Mouse (Mus musculus) spleen, adult 2 months (tissue): ENCODE data around the gene Gfra4. TPM values are rescaled to one million over a fixed set of nuclear protein-coding genes. Genes with fewer than 3 reads are reported as not detected.

Experiments used
- DNase-seq, 2 experiments: peaks; one replicate each; pipeline versions ENCODE4 v3.0.0 to v3.0.0-alpha.2; 2012 to 2021; ENCODE audit warnings: low spot score in 2 of 2, low read depth in 1 of 2
- H3K27ac ChIP-seq: fragments of 200-500 bp; 2 replicates; pipeline ENCODE4 v1.5.1; 2012; ENCODE audit warnings: low read length, inconsistent platforms; ENCODE audit not compliant: insufficient read depth
- H3K27me3 ChIP-seq: fragments of 200-500 bp; 2 replicates; pipeline ENCODE4 v1.6.1; 2012; ENCODE audit warnings: mild to moderate bottlenecking, moderate library complexity, low read length, inconsistent platforms; ENCODE audit not compliant: control insufficient read depth, insufficient read depth
- H3K36me3 ChIP-seq: fragments of 200-500 bp; 2 replicates; pipeline ENCODE4 v1.6.1; 2012; ENCODE audit warnings: mild to moderate bottlenecking, low read length, inconsistent platforms; ENCODE audit not compliant: control insufficient read depth, insufficient read depth
- H3K4me1 ChIP-seq: fragments of 200-500 bp; 2 replicates; pipeline ENCODE4 v1.6.1; 2011; ENCODE audit warnings: inconsistent platforms; ENCODE audit not compliant: control insufficient read depth, insufficient read depth, insufficient read length
- H3K4me3 ChIP-seq: fragments of 200-500 bp; 2 replicates; pipeline ENCODE4 v1.5.1; 2011; ENCODE audit warnings: mild to moderate bottlenecking, inconsistent platforms; ENCODE audit not compliant: insufficient read depth, insufficient read length; ENCODE audit errors: extremely low read depth
- CTCF ChIP-seq: fragments of 200-500 bp; IDR thresholded peaks from 2 replicates; pipeline ENCODE4 v1.5.1; 2011; ENCODE audit warnings: mild to moderate bottlenecking, inconsistent platforms; ENCODE audit not compliant: insufficient read depth, insufficient read length, insufficient replicate concordance; ENCODE audit errors: extremely low read depth
- POLR2A ChIP-seq: fragments of 200-500 bp; IDR thresholded peaks from 2 replicates; pipeline ENCODE4 v1.6.1; 2011; ENCODE audit warnings: low read depth, low read length, inconsistent platforms
- WGBS: fragments of 180-500 bp; shearing (Covaris S2); methylation state at CpG from one replicate; pipeline ENCODE4 v1.1.7; 2018; 5-methylcytosine and 5-hydroxymethylcytosine counted together
- polyA plus RNA-seq: library from polyadenylated mRNA; depleted of rRNA; stranded (reverse); fragments of >200 nt; gene quantifications from 2 replicates; pipeline ENCODE4 v1.2.3, GENCODE M21; 2012

Gene Gfra4
- polyA plus RNA-seq, 1 experiment = 3.2 TPM

DNA sequence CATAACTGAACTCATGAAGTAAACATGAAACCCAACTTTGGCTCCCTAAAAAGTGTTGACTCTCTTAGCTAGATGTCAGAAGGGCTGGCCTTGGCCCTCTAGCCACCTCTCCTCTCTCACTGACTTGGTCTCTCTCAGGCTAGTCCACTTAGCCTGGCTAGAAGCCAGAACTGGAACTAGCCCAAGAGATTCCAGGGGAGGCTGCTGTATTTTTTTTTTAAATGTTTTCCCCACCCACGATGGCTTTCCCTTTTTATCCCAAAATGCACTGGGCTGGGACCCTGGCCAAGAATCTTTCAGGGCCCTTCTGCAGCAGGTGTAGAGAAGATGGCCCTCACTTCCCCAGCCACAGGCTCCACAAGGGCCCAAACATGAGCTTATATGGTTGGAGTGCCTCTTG, 16.5 kb upstream of the Gfra4 start:
- WGBS = 63% methylated on average over 1 of the region's 1 CpGs
- Histone ChIP-seq H3K27ac (no peak overlapping the region), H3K36me3 (no peaks in the 10 kb centered on the region), H3K4me3 (no peak overlapping the region), H3K4me1 (no peaks in the 10 kb centered on the region), H3K27me3 (peaks cover 5% of the 10 kb centered on the region; the same call in 1 of the 2 replicates)
- TF ChIP-seq CTCF = no peak
- TF ChIP-seq POLR2A = no peak
- DNase-seq = no peak

DNA sequence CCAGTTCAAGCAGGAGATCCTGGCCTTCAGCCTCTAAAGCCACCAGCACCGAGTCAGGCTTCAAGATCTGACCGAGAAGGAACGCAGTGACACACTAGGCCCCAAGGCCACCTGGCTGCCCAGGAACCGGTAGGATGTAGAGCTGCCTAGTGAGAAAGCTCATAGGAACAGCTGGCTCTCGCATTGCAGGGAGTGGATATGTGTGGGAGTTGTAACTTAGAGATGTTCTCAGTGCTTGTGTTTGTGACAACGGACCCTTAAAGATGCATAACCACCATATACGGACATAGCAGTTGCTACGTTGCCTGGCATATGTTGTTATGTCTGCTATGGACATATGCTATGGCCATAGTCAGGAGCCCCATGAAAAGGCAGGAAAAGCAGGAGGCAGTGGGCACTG, 15.8 kb upstream of the Gfra4 start:
- no peaks in the 10 kb centered on the region for H3K4me1 ChIP-seq
- H3K4me3 ChIP-seq = no peak overlapping the region
- H3K27me3 ChIP-seq = peaks cover 7% of the 10 kb centered on the region; the same call in 1 of the 2 replicates
- H3K36me3 ChIP-seq = no peaks in the 10 kb centered on the region
- no peak overlapping the region for H3K27ac ChIP-seq
- 97% methylated on average over 8 of the region's 8 CpGs for WGBS
- no peak for DNase-seq
- no peak for TF ChIP-seq CTCF
- no peak for TF ChIP-seq POLR2A

DNA sequence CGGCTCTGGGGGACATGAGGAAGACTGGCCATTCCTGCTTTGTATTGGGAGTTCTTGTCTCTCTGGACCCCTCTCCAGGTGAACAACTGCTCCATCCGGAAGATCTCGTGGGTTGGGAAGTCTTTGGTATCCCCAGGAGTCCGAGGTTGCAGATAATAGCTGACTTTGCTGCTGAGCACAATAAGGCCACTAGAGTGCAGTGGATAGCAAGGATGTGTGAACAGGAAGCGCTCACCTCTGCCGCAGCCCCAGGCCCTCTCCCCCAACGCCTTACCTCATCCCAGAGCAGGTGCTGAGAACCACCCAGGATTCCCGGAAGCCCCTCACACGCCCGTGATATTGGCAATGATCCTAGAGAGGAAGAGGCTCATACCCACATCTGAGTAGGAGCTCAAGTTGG, 13.3 kb upstream of the Gfra4 start:
- Histone ChIP-seq H3K27ac (no peak overlapping the region), H3K27me3 (peaks cover 8% of the 10 kb centered on the region; the same call in 1 of the 2 replicates), H3K4me1 (no peaks in the 10 kb centered on the region), H3K4me3 (no peak overlapping the region), H3K36me3 (no peaks in the 10 kb centered on the region)
- 4% methylated on average over 10 of the region's 10 CpGs for WGBS
- no peak for TF ChIP-seq POLR2A
- TF ChIP-seq CTCF = 0 out of 2 replicates have a peak, but pooled peaks have one; percentile 4
- no peak for DNase-seq

DNA sequence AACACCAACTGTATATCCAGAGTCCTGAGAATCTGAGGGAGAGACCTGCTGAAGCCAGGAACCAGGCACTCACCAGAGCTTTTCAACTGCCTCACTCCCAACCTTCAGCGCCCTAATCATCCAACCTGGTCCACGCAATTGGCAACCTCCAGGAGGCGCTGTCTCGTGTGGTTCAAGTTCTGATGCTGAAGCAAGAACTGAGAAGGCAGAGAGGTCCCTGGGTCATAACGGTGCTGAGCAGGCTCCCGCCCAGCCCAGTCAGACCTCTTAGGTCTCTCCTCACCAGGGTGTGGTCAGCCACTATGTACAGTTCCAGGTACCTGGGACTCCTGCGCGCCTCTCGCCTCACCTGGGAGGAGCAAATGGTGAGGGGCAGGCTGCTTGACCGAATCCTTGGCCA, 12.7 kb upstream of the Gfra4 start:
- peak; percentile 4 to 20 for DNase-seq
- no peaks in the 10 kb centered on the region for H3K36me3 ChIP-seq
- H3K4me3 ChIP-seq = no peak overlapping the region; the same call in 1 of the 2 replicates
- H3K27ac ChIP-seq = no peak overlapping the region
- TF ChIP-seq CTCF (peak; percentile 51; the same call in 1 of the 2 replicates), POLR2A (no peak)
- 10% methylated on average over 10 of the region's 10 CpGs for WGBS
- no peaks in the 10 kb centered on the region for H3K4me1 ChIP-seq
- peaks cover 8% of the 10 kb centered on the region; the same call in 1 of the 2 replicates for H3K27me3 ChIP-seq

DNA sequence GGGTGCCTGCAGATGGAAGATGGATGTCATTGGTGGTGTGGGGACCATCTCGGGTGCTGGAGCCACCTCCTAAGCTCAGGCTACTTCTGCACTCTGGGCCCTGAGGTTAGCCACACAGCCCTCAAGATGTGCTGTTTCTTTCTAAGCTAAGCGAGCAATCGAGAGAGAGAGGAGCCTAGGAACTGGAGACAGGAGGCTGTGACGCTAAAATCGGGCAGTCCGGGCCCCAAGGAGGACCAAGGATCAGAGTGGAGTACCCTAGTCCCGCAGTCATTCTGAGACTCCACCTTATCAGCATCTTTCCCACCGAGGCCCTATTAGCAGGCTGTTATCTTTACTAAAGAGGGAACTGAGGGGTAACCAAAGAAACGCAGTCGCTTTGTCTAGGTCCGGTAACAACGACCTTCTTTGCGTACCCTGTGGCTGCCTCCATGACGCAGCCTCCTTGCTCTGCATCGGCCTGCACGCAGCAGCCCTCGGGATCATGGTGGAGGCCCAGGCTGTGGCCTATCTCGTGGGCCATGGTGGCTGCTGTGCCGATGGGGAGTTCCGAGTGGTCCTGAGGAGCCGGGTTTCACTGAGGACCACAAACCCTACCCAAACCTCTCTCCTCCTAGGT, 11.9 kb upstream of the Gfra4 start:
- Histone ChIP-seq H3K36me3 (no peaks in the 10 kb centered on the region), H3K27me3 (peaks cover 8% of the 10 kb centered on the region; the same call in 1 of the 2 replicates), H3K27ac (no peak overlapping the region), H3K4me1 (no peaks in the 10 kb centered on the region), H3K4me3 (no peak overlapping the region)
- 7% methylated on average over 21 of the region's 21 CpGs for WGBS
- TF ChIP-seq POLR2A = no peak
- DNase-seq = no peak

DNA sequence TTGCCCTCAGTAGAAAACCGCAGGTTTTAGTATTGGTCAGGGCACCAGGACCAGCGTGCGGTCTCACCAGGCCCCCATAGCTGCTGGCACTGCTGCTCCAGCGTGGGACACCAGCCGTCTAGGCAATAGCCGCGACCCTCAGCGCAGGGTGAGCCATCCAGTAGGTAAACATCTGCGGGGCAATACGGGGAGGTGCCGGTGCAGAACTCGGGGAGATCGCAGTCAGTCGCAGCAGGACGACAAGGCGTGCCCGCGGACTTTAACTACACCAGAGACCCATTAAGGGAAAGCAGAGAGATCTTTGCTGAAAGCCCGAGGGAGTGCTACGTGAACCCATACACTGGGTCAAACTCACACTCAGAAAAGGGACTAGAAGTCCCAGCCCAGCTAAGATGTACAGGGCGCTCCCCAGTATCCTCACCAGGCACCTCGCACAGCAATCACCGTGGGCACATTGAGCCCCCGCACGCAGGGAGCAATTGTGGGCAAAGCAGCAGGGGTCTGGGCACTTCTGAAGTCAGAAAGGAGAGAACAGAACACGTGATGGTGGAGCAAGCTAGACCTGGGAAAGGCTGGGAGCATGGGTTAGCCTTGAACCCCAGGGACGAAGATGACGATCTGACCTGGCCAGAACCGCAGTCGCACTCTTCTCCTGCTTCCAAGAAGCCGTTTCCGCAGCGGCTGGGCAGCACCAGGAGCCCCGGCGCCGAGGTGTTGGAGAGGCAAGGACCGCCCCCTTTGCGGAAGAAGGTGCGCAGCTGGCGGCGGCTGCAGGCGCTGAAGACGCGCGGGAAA, 11.2 kb upstream of the Gfra4 start:
- 6% methylated on average over 45 of the region's 45 CpGs for WGBS
- no peak for DNase-seq
- H3K27ac ChIP-seq = no peak overlapping the region
- H3K27me3 ChIP-seq = peaks cover 8% of the 10 kb centered on the region; the same call in 1 of the 2 replicates
- peak overlapping the region; percentile 6; the same call in 1 of the 2 replicates for H3K4me3 ChIP-seq
- no peaks in the 10 kb centered on the region for H3K36me3 ChIP-seq
- no peak for TF ChIP-seq POLR2A
- TF ChIP-seq CTCF = no peak
- H3K4me1 ChIP-seq = no peaks in the 10 kb centered on the region
